Mouse (Mus musculus): ENCODE data around the gene Ms4a14. TPM values are rescaled to one million over a fixed set of nuclear protein-coding genes. Genes with fewer than 3 reads are reported as not detected.
"Not testable (repeated sequence)": the region's sequence is repeated elsewhere in the genome, so short reads cannot be mapped to it uniquely, and the experiment has no call there.

Ms4a14 gene
- polyA plus RNA-seq (2017; shearing (Covaris generic)), result not detected

GRCm38 (mm10) chr19:11314354-11314753, at the start of gene Ms4a14:
Gene Ms4a14, minus strand, starts transcription at chr19:11314454.
- ATAC-seq, result no peak

- ATAC-seq, result peak; percentile 82
Observed at GRCm38 (mm10) chr19:11362002-11362401, 47.7 kb upstream of the Ms4a14 start.

- ATAC-seq, result peak; percentile 32
Observed at GRCm38 (mm10) chr19:11360106-11360505, 45.9 kb upstream of the Ms4a14 start.

- ATAC-seq, result peak; percentile 87
Observed at GRCm38 (mm10) chr19:11355730-11356129, 41.5 kb upstream of the Ms4a14 start.

- ATAC-seq, result no peak
Observed at GRCm38 (mm10) chr19:11351878-11352277, 37.6 kb upstream of the Ms4a14 start.

GRCm38 (mm10) chr19:11349698-11350481, 35.6 kb upstream of the Ms4a14 start:
- ATAC-seq, result no peak

- no peak for ATAC-seq
Observed at GRCm38 (mm10) chr19:11343992-11344391, 29.7 kb upstream of the Ms4a14 start.

GRCm38 (mm10) chr19:11343147-11343546, 28.9 kb upstream of the Ms4a14 start:
- no peak for ATAC-seq

- no peak for ATAC-seq
Observed at GRCm38 (mm10) chr19:11335932-11336331, 21.7 kb upstream of the Ms4a14 start, which contains the start of gene Ms4a7. Gene Ms4a7, minus strand, starts transcription at chr19:11336146.

- no peak for ATAC-seq
Observed at GRCm38 (mm10) chr19:11321123-11321522, 6.9 kb upstream of the Ms4a14 start.

- ATAC-seq, result no peak
Observed at GRCm38 (mm10) chr19:11316786-11317185, 2.5 kb upstream of the Ms4a14 start.

- no peak for ATAC-seq
Observed at GRCm38 (mm10) chr19:11308888-11309287, 5.4 kb downstream of the Ms4a14 start.

GRCm38 (mm10) chr19:11299529-11299928, 14.7 kb downstream of the Ms4a14 start:
- ATAC-seq, result not testable (repeated sequence)

- no peak for ATAC-seq
Observed at GRCm38 (mm10) chr19:11298939-11299338, 15.3 kb downstream of the Ms4a14 start.

GRCm38 (mm10) chr19:11293616-11294015, 20.6 kb downstream of the Ms4a14 start:
- ATAC-seq, result not testable (repeated sequence)

GRCm38 (mm10) chr19:11292990-11293389, 21.3 kb downstream of the Ms4a14 start:
- peak; percentile 63 for ATAC-seq

- ATAC-seq, result no peak
Observed at GRCm38 (mm10) chr19:11283773-11284172, 30.5 kb downstream of the Ms4a14 start, which contains the start of gene Ms4a5. Gene Ms4a5, minus strand, starts transcription at chr19:11283873.

- ATAC-seq, result no peak
Observed at GRCm38 (mm10) chr19:11280223-11280622, 34.0 kb downstream of the Ms4a14 start.

GRCm38 (mm10) chr19:11276431-11276830, 37.8 kb downstream of the Ms4a14 start:
- no peak for ATAC-seq

GRCm38 (mm10) chr19:11266956-11267355, 47.3 kb downstream of the Ms4a14 start:
- ATAC-seq, result no peak

GRCm38 (mm10) chr19:11266052-11266845, 48.0 kb downstream of the Ms4a14 start, which contains the start of gene Ms4a1:
Gene Ms4a1, minus strand, starts transcription at chr19:11266241.
- ATAC-seq, result no peak

GRCm38 (mm10) chr19:11264602-11265185, 49.6 kb downstream of the Ms4a14 start:
- no peak for ATAC-seq

- no peak for ATAC-seq
Observed at GRCm38 (mm10) chr19:11263549-11263948, 50.7 kb downstream of the Ms4a14 start.

Data from CD4-positive, CD25-positive, alpha-beta regulatory T cell, adult 4 months (primary cell).